9 mouse cellular contexts compared by ENCODE assay signal in the genomic region with DNA sequence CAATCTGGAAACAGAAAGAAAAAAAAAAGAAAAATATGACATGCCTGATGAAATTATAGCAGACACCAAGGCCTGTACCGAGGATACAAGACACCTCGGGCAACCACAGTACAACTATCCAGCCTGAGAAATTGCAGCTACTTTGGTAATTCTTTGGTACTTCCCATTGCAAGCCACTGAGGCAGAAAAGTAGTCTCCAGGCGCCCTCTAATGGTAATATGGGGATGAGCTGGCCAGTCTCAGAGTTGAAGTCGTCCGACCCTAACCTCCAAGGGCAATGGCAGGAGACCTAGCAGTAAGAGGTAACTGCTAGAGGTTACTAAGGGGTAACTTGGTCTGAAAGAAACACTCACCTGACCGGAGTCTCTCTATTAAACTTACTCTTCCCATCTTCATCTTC. TPM values are rescaled to one million over a fixed set of nuclear protein-coding genes. Genes with fewer than 3 reads are reported as not detected.
DNase-seq lines count a peak whose midpoint lies in the region; ATAC-seq and TF ChIP-seq lines count a peak whose summit lies in the region.
"Had no signal": no experiment of that assay in that cellular context is flagged by ENCODE, and none has a peak within 500 bp of the region (broad histone marks: within the 10 kb centered on the region; RNA-seq: fewer than 3 reads in every experiment).

No protein-coding gene starts in this region.

- DNase-seq in liver (peak; percentile 57), MN1 (ENCODE audit: low spot score) (peak; percentile 91)
- peak; percentile 82 to 85 for DNase-seq in cerebellum, postnatal 10 days
- peak; percentile 60 to 78 for DNase-seq in heart, postnatal 14 days
- peak; percentile 58 to 67 for DNase-seq in left cerebral cortex, adult 2 months (ENCODE audit: extremely low spot score in 1 of 2, low spot score in 2 of 2)
- no peak for DNase-seq in urinary bladder, postnatal 25 days (ENCODE audit: low spot score)

- no peak overlapping the region for H3K9ac ChIP-seq in liver, embryonic 12.5 days

- no peak overlapping the region for H3K4me2 ChIP-seq in liver, embryonic 12.5 days

- H3K4me3 ChIP-seq in liver, embryonic 12.5 days, result no peak overlapping the region
- H3K4me3 ChIP-seq in left cerebral cortex, adult 2 months, result no peak overlapping the region
- H3K4me3 ChIP-seq: myocyte had no signal

- no peak for ATAC-seq in liver, embryonic 12.5 days
- peak; percentile 88 for ATAC-seq in monocyte, adult 5-6 weeks (replicated peaks; ENCODE audit: insufficient number of reproducible peaks, low FRiP score, low TSS enrichment, poor library complexity, severe bottlenecking)

- peak; percentile 89 for TF ChIP-seq CTCF in left cerebral cortex, adult 2 months (IDR thresholded peaks at IDR 0.05)

- WGBS in liver, embryonic 12.5 days (ENCODE audit: insufficient replicate concordance), result 8% methylated on average over 6 of the region's 6 CpGs

- H3K9me3 ChIP-seq in liver, embryonic 12.5 days (replicated peaks), result no peaks in the 10 kb centered on the region

- H3K27ac ChIP-seq in liver, embryonic 12.5 days, result no peak overlapping the region
- peak overlapping the region; percentile 51 for H3K27ac ChIP-seq in left cerebral cortex, adult 2 months

- intact Hi-C loops in heart, postnatal 14 days (cut with DNase I), result loop anchor here (1.0 to 5.0 kb wide), 3 partner anchors 28 to 224 kb away; a partner anchor contains a TSS
- intact Hi-C loops in left cerebral cortex, adult 2 months (cut with DNase I), result loop anchor here (1.0 to 5.0 kb wide), 5 partner anchors 28 to 404 kb away; a partner anchor contains a TSS

- H3K27me3 ChIP-seq in liver, embryonic 12.5 days (replicated peaks), result peaks cover 35% of the 10 kb centered on the region

- no peaks in the 10 kb centered on the region for H3K36me3 ChIP-seq in liver, embryonic 12.5 days

- peaks cover 14% of the 10 kb centered on the region for H3K4me1 ChIP-seq in liver, embryonic 12.5 days

RNA-seq across cellular contexts. Expression of a gene that starts 4.1 kb away (rescaled TPM):
- 29.1 and 31.7 TPM in 2 replicates for polyA plus RNA-seq in liver, embryonic 12.5 days (2016; fragmentation: Nextera tagmentation; extraction: Ambion mirVana)
- total RNA-seq in heart, postnatal 14 days (2021), result 10 to 100 TPM; 67.1 to 74.7 TPM
- total RNA-seq in left cerebral cortex, adult 2 months (2021), result 10 to 100 TPM; 72.3 to 88.2 TPM
- total RNA-seq in monocyte, adult 5-6 weeks (2017), result 5.1 to 6.4 TPM (median 6.1 TPM) in 3 replicates

RNA-seq across cellular contexts. Expression of a gene that starts 5.6 kb away (rescaled TPM):
- polyA plus RNA-seq in liver, embryonic 12.5 days (2016; fragmentation: Nextera tagmentation; extraction: Ambion mirVana), result not detected in 2 replicates
- total RNA-seq in heart, postnatal 14 days (2021), result not detected
- total RNA-seq in left cerebral cortex, adult 2 months (2021), result 1 to 10 TPM in 1 of 2 experiments, not detected in 1; 1.4 TPM
- total RNA-seq in monocyte, adult 5-6 weeks (2017), result not detected in 3 replicates
- polyA plus RNA-seq: myocyte had no signal

RNA-seq across cellular contexts. Expression of a gene that starts 7.9 kb away (rescaled TPM):
- 0.18 and 0.33 TPM in 2 replicates for polyA plus RNA-seq in liver, embryonic 12.5 days (2016; fragmentation: Nextera tagmentation; extraction: Ambion mirVana)
- 1 to 10 TPM in 1 of 2 experiments, under 1 TPM in 1; 1.00 to 1.2 TPM for total RNA-seq in heart, postnatal 14 days (2021)
- 100 to 1,000 TPM; 644 to 656 TPM for total RNA-seq in left cerebral cortex, adult 2 months (2021)
- total RNA-seq in monocyte, adult 5-6 weeks (2017), result not detected in 3 replicates

RNA-seq across cellular contexts. Expression of a gene that starts 8.3 kb away (rescaled TPM):
- polyA plus RNA-seq in liver, embryonic 12.5 days (2016; fragmentation: Nextera tagmentation; extraction: Ambion mirVana), result 59.8 and 68.1 TPM in 2 replicates
- total RNA-seq in heart, postnatal 14 days (2021), result 10 to 100 TPM; 36.4 to 37.4 TPM
- 10 to 100 TPM; 84.9 to 85.1 TPM for total RNA-seq in left cerebral cortex, adult 2 months (2021)
- total RNA-seq in monocyte, adult 5-6 weeks (2017), result 30.7 to 53.7 TPM (median 38.7 TPM) in 3 replicates

RNA-seq across cellular contexts. Expression of a gene that starts 14.6 kb away (rescaled TPM):
- polyA plus RNA-seq in liver, embryonic 12.5 days (2016; fragmentation: Nextera tagmentation; extraction: Ambion mirVana), result 0.17 TPM in 1 of 2 replicates, not detected in the other
- total RNA-seq in heart, postnatal 14 days (2021), result under 1 TPM in 1 of 2 experiments, not detected in 1; 0.17 TPM
- not detected for total RNA-seq in left cerebral cortex, adult 2 months (2021)
- not detected in 3 replicates for total RNA-seq in monocyte, adult 5-6 weeks (2017)

Comparison
In these comparisons a context has a peak if more than half of its experiments do, and no peak if none do; other contexts are left out.
1. RNA of a gene that starts 7.9 kb away (total RNA-seq): 644 to 656 TPM in left cerebral cortex, adult 2 months; 1.00 to 1.2 TPM in heart, postnatal 14 days and not detected in monocyte, adult 5-6 weeks; every median in the first group is over 100 times any median in the second.